Mouse (Mus musculus): ENCODE data around the gene Atf6. TPM values are rescaled to one million over a fixed set of nuclear protein-coding genes. Genes with fewer than 3 reads are reported as not detected.
A peak's percentile ranks its signal among the peaks of the same experiment; 100 is the strongest.

The Atf6 gene
- polyA plus RNA-seq, 1 experiment = 9.6 TPM

DNA sequence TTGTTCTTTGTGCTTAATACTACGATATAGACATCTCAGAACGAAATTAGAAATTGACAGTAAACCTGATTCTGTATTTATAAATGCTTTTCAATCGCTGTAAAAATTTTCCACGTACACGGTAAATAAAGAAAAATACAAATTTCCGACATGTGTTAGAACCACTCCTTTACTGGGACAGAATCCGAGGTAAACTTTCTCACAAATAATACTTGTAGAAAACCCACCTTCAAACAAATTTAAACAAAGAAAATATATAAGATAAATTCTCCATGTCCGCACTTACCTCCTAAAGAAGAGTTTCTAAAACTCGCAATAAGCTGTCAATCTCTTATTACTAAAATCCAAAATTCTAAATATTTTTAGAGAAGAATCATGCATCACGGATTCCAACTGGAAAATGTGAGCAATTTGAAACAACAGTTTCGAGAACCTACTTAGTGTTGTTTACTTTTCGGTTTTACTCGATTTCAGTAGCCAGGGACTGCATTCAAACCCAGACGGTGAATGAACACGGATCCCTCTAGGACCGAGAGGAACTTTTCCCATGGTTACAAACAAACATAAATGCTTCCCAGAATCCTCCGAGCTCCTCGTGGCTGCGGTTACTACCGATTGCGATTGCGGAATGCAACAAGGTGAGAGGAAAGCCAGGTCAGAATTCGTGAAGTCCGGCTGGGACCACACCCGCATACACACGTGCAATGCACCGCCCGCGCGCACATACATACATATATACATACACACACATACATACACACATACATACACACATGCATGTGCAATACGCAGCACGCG lies 735 bp upstream of the Atf6 start:
- H3K4me3 ChIP-seq (ENCODE audit: extremely low read depth, insufficient read depth, insufficient read length) = peak overlapping the region; percentile 88
- peaks cover 3% of the 10 kb centered on the region; the same call in 1 of the 2 replicates for H3K4me1 ChIP-seq (ENCODE audit: control insufficient read depth, insufficient read depth, insufficient read length)
- TF ChIP-seq POLR2A (IDR thresholded peaks at IDR 0.05; ENCODE audit: low read depth, low read length) = no peak
- TF ChIP-seq CTCF (IDR thresholded peaks at IDR 0.05; ENCODE audit: extremely low read depth, insufficient read depth, insufficient read length, insufficient replicate concordance) = no peak
- H3K27me3 ChIP-seq (ENCODE audit: control insufficient read depth, insufficient read depth, low read length) = no peaks in the 10 kb centered on the region
- no peaks in the 10 kb centered on the region for H3K36me3 ChIP-seq (ENCODE audit: control insufficient read depth, insufficient read depth, low read length)
- peak in 1 of 2 experiments; percentile 33 for DNase-seq (ENCODE audit: low read depth in 1 of 2, low spot score in 2 of 2)
- no peak overlapping the region for H3K27ac ChIP-seq (ENCODE audit: insufficient read depth, low read length)
- WGBS = under 1% methylated on average over 33 of the region's 33 CpGs

DNA sequence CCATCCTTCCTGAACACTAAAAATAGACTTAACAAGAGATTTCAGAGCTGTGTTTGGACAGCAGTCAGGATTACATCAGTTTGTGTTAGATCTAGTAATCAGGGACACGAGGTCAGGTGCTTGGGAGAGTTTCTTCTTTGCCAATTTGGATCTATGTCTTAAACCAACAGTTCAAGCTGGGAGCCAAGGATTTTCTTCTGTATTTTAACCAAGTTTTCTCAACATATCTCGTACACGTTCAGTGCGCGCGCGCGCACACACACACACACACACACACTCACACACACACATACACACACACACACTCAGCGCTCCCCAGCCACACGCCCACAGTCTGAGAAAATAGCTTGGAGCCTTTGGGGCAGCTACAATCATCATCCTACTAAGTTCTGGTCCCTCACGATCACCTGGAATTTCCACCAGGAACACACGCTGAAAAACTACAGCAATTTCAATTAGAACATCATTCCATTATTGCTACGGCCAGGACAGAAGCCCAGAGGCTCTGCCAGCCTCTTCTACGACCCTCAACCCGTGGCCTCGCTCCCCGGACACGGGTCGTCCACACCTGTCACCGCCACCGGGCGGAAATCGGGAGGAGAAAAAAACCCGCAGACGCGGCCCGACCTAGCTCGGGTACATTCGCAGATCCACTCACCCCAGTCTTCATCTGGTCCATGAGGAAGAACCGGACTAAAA lies 430 bp downstream of the Atf6 start:
- DNase-seq (ENCODE audit: low read depth in 1 of 2, low spot score in 2 of 2) = no peak

DNA sequence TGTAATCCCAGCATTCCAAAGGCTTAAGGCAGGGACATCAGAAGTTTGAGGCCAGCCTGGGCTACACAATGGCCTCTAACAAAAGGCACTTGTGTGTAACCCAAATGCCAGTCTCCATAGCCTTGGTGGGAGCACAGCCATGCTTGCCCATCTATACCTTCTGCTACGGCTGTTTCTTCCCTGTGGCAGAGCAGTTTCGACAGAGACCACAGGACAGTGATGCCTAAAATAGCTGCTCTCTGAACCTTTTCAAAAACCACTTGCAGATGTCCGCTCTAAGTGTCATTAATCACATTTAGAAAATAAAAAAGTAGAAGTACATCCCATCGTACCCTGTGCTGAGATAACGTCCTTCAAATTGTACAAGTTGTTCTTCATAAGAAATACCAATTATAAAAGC lies 2.2 kb downstream of the Atf6 start:
- H3K36me3 ChIP-seq (ENCODE audit: control insufficient read depth, insufficient read depth, low read length) = no peaks in the 10 kb centered on the region
- no peak for TF ChIP-seq POLR2A (IDR thresholded peaks at IDR 0.05; ENCODE audit: low read depth, low read length)
- no peak for TF ChIP-seq CTCF (IDR thresholded peaks at IDR 0.05; ENCODE audit: extremely low read depth, insufficient read depth, insufficient read length, insufficient replicate concordance)
- H3K4me3 ChIP-seq (ENCODE audit: extremely low read depth, insufficient read depth, insufficient read length) = no peak overlapping the region
- no peak for DNase-seq (ENCODE audit: low read depth in 1 of 2, low spot score in 2 of 2)
- 26% methylated on average over 5 of the region's 5 CpGs for WGBS
- no peaks in the 10 kb centered on the region for H3K27me3 ChIP-seq (ENCODE audit: control insufficient read depth, insufficient read depth, low read length)
- H3K4me1 ChIP-seq (ENCODE audit: control insufficient read depth, insufficient read depth, insufficient read length) = peaks cover 16% of the 10 kb centered on the region
- peak overlapping the region; percentile 19; the same call in 1 of the 2 replicates for H3K27ac ChIP-seq (ENCODE audit: insufficient read depth, low read length)

More for the DNA sequence above, 430 bp downstream of the Atf6 start:
- Histone ChIP-seq H3K4me3 (ENCODE audit: extremely low read depth, insufficient read depth, insufficient read length) (peak overlapping the region; percentile 88), H3K27me3 (ENCODE audit: control insufficient read depth, insufficient read depth, low read length) (no peaks in the 10 kb centered on the region), H3K27ac (ENCODE audit: insufficient read depth, low read length) (peak overlapping the region; percentile 80), H3K4me1 (ENCODE audit: control insufficient read depth, insufficient read depth, insufficient read length) (peaks cover 9% of the 10 kb centered on the region; the same call in 1 of the 2 replicates), H3K36me3 (ENCODE audit: control insufficient read depth, insufficient read depth, low read length) (no peaks in the 10 kb centered on the region)
- TF ChIP-seq CTCF (IDR thresholded peaks at IDR 0.05; ENCODE audit: extremely low read depth, insufficient read depth, insufficient read length, insufficient replicate concordance) (no peak), POLR2A (IDR thresholded peaks at IDR 0.05; ENCODE audit: low read depth, low read length) (no peak)
- 1% methylated on average over 30 of the region's 30 CpGs for WGBS

DNA sequence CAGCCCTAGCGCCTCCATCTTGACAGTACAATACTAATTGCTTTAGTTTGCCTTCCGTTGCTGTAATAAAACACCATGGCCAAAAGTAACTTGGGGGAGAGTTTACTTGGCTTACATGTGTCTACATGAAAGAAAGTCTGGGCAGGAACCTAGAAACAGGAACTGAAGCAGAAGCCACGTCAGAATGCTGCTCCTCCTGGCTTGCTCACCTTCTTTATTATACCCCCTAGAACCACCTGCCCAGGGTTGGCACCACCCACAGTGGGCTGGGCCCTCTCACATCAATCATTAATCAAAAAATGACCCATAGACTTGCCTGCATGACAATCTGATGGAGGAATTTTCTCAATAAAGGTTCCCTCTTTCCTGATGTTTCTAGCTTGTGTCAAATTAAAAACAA lies 2.8 kb downstream of the Atf6 start:
- no peak for DNase-seq (ENCODE audit: low read depth in 1 of 2, low spot score in 2 of 2)
- Histone ChIP-seq H3K27ac (ENCODE audit: insufficient read depth, low read length) (no peak overlapping the region), H3K27me3 (ENCODE audit: control insufficient read depth, insufficient read depth, low read length) (no peaks in the 10 kb centered on the region), H3K4me3 (ENCODE audit: extremely low read depth, insufficient read depth, insufficient read length) (no peak overlapping the region), H3K4me1 (ENCODE audit: control insufficient read depth, insufficient read depth, insufficient read length) (peaks cover 16% of the 10 kb centered on the region), H3K36me3 (ENCODE audit: control insufficient read depth, insufficient read depth, low read length) (no peaks in the 10 kb centered on the region)
- TF ChIP-seq CTCF (IDR thresholded peaks at IDR 0.05; ENCODE audit: extremely low read depth, insufficient read depth, insufficient read length, insufficient replicate concordance) (no peak), POLR2A (IDR thresholded peaks at IDR 0.05; ENCODE audit: low read depth, low read length) (no peak)
- 61% methylated on average over 3 of the region's 3 CpGs for WGBS

DNA sequence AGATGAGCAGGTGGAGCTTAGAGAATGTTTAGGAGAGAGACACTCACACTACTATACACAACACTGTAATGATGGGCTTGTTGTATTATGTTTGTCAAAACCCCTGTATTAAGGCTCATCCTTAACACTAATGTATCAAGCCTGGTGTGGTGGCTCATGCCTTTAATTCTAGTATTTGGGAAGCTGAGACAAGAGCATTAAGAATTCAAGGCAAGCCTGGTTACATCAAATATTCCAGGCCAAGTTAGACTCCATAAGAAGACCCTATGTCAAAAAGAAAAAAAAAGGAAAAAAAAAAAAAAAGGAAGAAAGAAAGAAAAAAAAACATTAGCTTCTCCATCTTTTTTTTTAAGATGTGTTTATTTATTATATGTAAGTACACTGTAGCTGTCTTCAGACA lies 3.3 kb downstream of the Atf6 start:
- no peaks in the 10 kb centered on the region for H3K36me3 ChIP-seq (ENCODE audit: control insufficient read depth, insufficient read depth, low read length)
- H3K4me3 ChIP-seq (ENCODE audit: extremely low read depth, insufficient read depth, insufficient read length) = no peak overlapping the region
- DNase-seq (ENCODE audit: low read depth in 1 of 2, low spot score in 2 of 2) = no peak
- peaks cover 16% of the 10 kb centered on the region for H3K4me1 ChIP-seq (ENCODE audit: control insufficient read depth, insufficient read depth, insufficient read length)
- no peaks in the 10 kb centered on the region for H3K27me3 ChIP-seq (ENCODE audit: control insufficient read depth, insufficient read depth, low read length)
- TF ChIP-seq POLR2A (IDR thresholded peaks at IDR 0.05; ENCODE audit: low read depth, low read length) (no peak), CTCF (IDR thresholded peaks at IDR 0.05; ENCODE audit: extremely low read depth, insufficient read depth, insufficient read length, insufficient replicate concordance) (no peak)
- no peak overlapping the region for H3K27ac ChIP-seq (ENCODE audit: insufficient read depth, low read length)

DNA sequence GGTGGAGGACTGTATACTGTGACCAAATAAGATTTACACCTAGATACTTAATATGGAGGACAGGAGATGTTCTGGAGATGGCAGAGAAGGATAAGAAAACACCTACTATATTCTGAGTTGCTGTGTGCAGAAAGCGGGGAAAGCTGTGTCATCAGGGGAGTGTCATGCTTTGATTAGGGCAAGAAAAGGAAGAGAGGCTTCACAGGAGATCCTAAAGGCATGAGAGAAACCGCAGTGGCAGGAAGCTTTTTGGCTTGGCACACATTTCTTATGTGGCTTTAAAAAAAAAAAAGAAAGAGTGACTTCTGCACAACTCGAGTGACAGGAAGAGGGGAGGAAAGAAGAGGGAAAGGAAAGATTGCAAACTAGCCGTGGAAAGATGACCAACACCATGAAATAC lies 4.5 kb downstream of the Atf6 start:
- no peak overlapping the region for H3K27ac ChIP-seq (ENCODE audit: insufficient read depth, low read length)
- H3K4me1 ChIP-seq (ENCODE audit: control insufficient read depth, insufficient read depth, insufficient read length) = peaks cover 18% of the 10 kb centered on the region
- no peak for DNase-seq (ENCODE audit: low read depth in 1 of 2, low spot score in 2 of 2)
- H3K4me3 ChIP-seq (ENCODE audit: extremely low read depth, insufficient read depth, insufficient read length) = no peak overlapping the region
- 4% methylated on average over 4 of the region's 4 CpGs for WGBS
- H3K36me3 ChIP-seq (ENCODE audit: control insufficient read depth, insufficient read depth, low read length) = no peaks in the 10 kb centered on the region
- no peak for TF ChIP-seq CTCF (IDR thresholded peaks at IDR 0.05; ENCODE audit: extremely low read depth, insufficient read depth, insufficient read length, insufficient replicate concordance)
- no peak for TF ChIP-seq POLR2A (IDR thresholded peaks at IDR 0.05; ENCODE audit: low read depth, low read length)
- no peaks in the 10 kb centered on the region for H3K27me3 ChIP-seq (ENCODE audit: control insufficient read depth, insufficient read depth, low read length)

DNA sequence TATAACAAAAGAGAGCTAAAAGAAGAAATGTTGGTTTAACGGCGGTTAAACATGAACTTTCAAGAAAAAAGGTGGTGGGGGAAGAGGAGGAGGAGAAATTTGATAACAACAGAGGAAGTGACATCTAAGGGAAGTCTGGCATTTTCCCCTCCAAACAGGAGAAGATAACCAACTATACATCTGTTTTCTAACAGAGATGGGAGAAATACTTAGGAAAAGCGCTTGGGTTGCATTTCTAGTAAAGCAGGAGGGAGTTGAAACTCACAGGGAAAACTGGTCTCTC lies 5.2 kb downstream of the Atf6 start:
- 39% methylated on average over 3 of the region's 3 CpGs for WGBS
- Histone ChIP-seq H3K27me3 (ENCODE audit: control insufficient read depth, insufficient read depth, low read length) (no peaks in the 10 kb centered on the region), H3K4me3 (ENCODE audit: extremely low read depth, insufficient read depth, insufficient read length) (no peak overlapping the region), H3K36me3 (ENCODE audit: control insufficient read depth, insufficient read depth, low read length) (no peaks in the 10 kb centered on the region), H3K27ac (ENCODE audit: insufficient read depth, low read length) (peak overlapping the region; percentile 12; the same call in 1 of the 2 replicates), H3K4me1 (ENCODE audit: control insufficient read depth, insufficient read depth, insufficient read length) (peaks cover 18% of the 10 kb centered on the region)
- TF ChIP-seq CTCF (IDR thresholded peaks at IDR 0.05; ENCODE audit: extremely low read depth, insufficient read depth, insufficient read length, insufficient replicate concordance) = no peak
- no peak for DNase-seq (ENCODE audit: low read depth in 1 of 2, low spot score in 2 of 2)
